Mouse (Mus musculus): ENCODE data around the gene Krtap14. TPM values are rescaled to one million over a fixed set of nuclear protein-coding genes. Genes with fewer than 3 reads are reported as not detected.

The Krtap14 gene
- total and polyA plus RNA-seq, 3 experiments: not detected

Other genes starting within 250 kb of the Krtap14 start
Only the 20 nearest of the 25 such genes appear.
- gene 2310079G19Rik, start 198.5 kb downstream of the Krtap14 start, total RNA-seq (2012; rRNA removed): not detected in 2 replicates
- not detected in 2 replicates for gene 2310079G19Rik, start 198.5 kb downstream of the Krtap14 start, total RNA-seq (2014; rRNA removed)
- not detected in 2 replicates for gene 2310079G19Rik, start 198.5 kb downstream of the Krtap14 start, polyA plus RNA-seq (2012; ENCODE audit: insufficient read length, low read depth)
- gene Krtap26-1, start 178.3 kb downstream of the Krtap14 start, total RNA-seq (2012; rRNA removed): not detected in 2 replicates
- gene Krtap26-1, start 178.3 kb downstream of the Krtap14 start, total RNA-seq (2014; rRNA removed): not detected in 2 replicates
- gene Krtap26-1, start 178.3 kb downstream of the Krtap14 start, polyA plus RNA-seq (2012; ENCODE audit: insufficient read length, low read depth): not detected in 2 replicates
- not detected in 2 replicates for gene Krtap27-1, start 154.5 kb downstream of the Krtap14 start, total RNA-seq (2012; rRNA removed)
- gene Krtap27-1, start 154.5 kb downstream of the Krtap14 start, total RNA-seq (2014; rRNA removed): not detected in 2 replicates
- not detected in 2 replicates for gene Krtap27-1, start 154.5 kb downstream of the Krtap14 start, polyA plus RNA-seq (2012; ENCODE audit: insufficient read length, low read depth)
- not detected in 2 replicates for gene 2310061N02Rik, start 118.2 kb downstream of the Krtap14 start, total RNA-seq (2012; rRNA removed)
- not detected in 2 replicates for gene 2310061N02Rik, start 118.2 kb downstream of the Krtap14 start, total RNA-seq (2014; rRNA removed)
- gene 2310061N02Rik, start 118.2 kb downstream of the Krtap14 start, polyA plus RNA-seq (2012; ENCODE audit: insufficient read length, low read depth): not detected in 2 replicates
- gene Krtap13-1, start 97.3 kb downstream of the Krtap14 start, total RNA-seq (2012; rRNA removed): not detected in 2 replicates
- gene Krtap13-1, start 97.3 kb downstream of the Krtap14 start, total RNA-seq (2014; rRNA removed): not detected in 2 replicates
- not detected in 2 replicates for gene Krtap13-1, start 97.3 kb downstream of the Krtap14 start, polyA plus RNA-seq (2012; ENCODE audit: insufficient read length, low read depth)
- gene Krtap13, start 74.5 kb downstream of the Krtap14 start, total RNA-seq (2012; rRNA removed): not detected in 2 replicates
- gene Krtap13, start 74.5 kb downstream of the Krtap14 start, total RNA-seq (2014; rRNA removed): not detected in 2 replicates
- not detected in 2 replicates for gene Krtap13, start 74.5 kb downstream of the Krtap14 start, polyA plus RNA-seq (2012; ENCODE audit: insufficient read length, low read depth)
- gene 2310034C09Rik, start 67.3 kb downstream of the Krtap14 start, total RNA-seq (2012; rRNA removed): not detected in 2 replicates
- gene 2310034C09Rik, start 67.3 kb downstream of the Krtap14 start, total RNA-seq (2014; rRNA removed): not detected in 2 replicates
- not detected in 2 replicates for gene 2310034C09Rik, start 67.3 kb downstream of the Krtap14 start, polyA plus RNA-seq (2012; ENCODE audit: insufficient read length, low read depth)
- not detected in 2 replicates for gene 2310057N15Rik, start 51.9 kb downstream of the Krtap14 start, total RNA-seq (2012; rRNA removed)
- not detected in 2 replicates for gene 2310057N15Rik, start 51.9 kb downstream of the Krtap14 start, total RNA-seq (2014; rRNA removed)
- gene 2310057N15Rik, start 51.9 kb downstream of the Krtap14 start, polyA plus RNA-seq (2012; ENCODE audit: insufficient read length, low read depth): not detected in 2 replicates
- gene Gm5965, start 48.2 kb downstream of the Krtap14 start, total RNA-seq (2012; rRNA removed): not detected in 2 replicates
- not detected in 2 replicates for gene Gm5965, start 48.2 kb downstream of the Krtap14 start, total RNA-seq (2014; rRNA removed)
- not detected in 2 replicates for gene Gm5965, start 48.2 kb downstream of the Krtap14 start, polyA plus RNA-seq (2012; ENCODE audit: insufficient read length, low read depth)
- not detected in 2 replicates for gene Gm20741, start 13.9 kb downstream of the Krtap14 start, total RNA-seq (2012; rRNA removed)
- not detected in 2 replicates for gene Gm20741, start 13.9 kb downstream of the Krtap14 start, total RNA-seq (2014; rRNA removed)
- gene Gm20741, start 13.9 kb downstream of the Krtap14 start, polyA plus RNA-seq (2012; ENCODE audit: insufficient read length, low read depth): not detected in 2 replicates
- gene Krtap15, start 5.9 kb downstream of the Krtap14 start, total RNA-seq (2012; rRNA removed): not detected in 2 replicates
- not detected in 2 replicates for gene Krtap15, start 5.9 kb downstream of the Krtap14 start, total RNA-seq (2014; rRNA removed)
- gene Krtap15, start 5.9 kb downstream of the Krtap14 start, polyA plus RNA-seq (2012; ENCODE audit: insufficient read length, low read depth): not detected in 2 replicates
- not detected in 2 replicates for gene Krtap19-1, start 43.3 kb upstream of the Krtap14 start, total RNA-seq (2012; rRNA removed)
- gene Krtap19-1, start 43.3 kb upstream of the Krtap14 start, total RNA-seq (2014; rRNA removed): not detected in 2 replicates
- gene Krtap19-1, start 43.3 kb upstream of the Krtap14 start, polyA plus RNA-seq (2012; ENCODE audit: insufficient read length, low read depth): not detected in 2 replicates
- gene Krtap19-2, start 48.1 kb upstream of the Krtap14 start, total RNA-seq (2012; rRNA removed): not detected in 2 replicates
- not detected in 2 replicates for gene Krtap19-2, start 48.1 kb upstream of the Krtap14 start, total RNA-seq (2014; rRNA removed)
- gene Krtap19-2, start 48.1 kb upstream of the Krtap14 start, polyA plus RNA-seq (2012; ENCODE audit: insufficient read length, low read depth): not detected in 2 replicates
- gene Krtap19-3, start 51.9 kb upstream of the Krtap14 start, total RNA-seq (2012; rRNA removed): not detected in 2 replicates
- gene Krtap19-3, start 51.9 kb upstream of the Krtap14 start, total RNA-seq (2014; rRNA removed): not detected in 2 replicates
- not detected in 2 replicates for gene Krtap19-3, start 51.9 kb upstream of the Krtap14 start, polyA plus RNA-seq (2012; ENCODE audit: insufficient read length, low read depth)
- not detected in 2 replicates for gene Krtap19-4, start 58.9 kb upstream of the Krtap14 start, total RNA-seq (2012; rRNA removed)
- gene Krtap19-4, start 58.9 kb upstream of the Krtap14 start, total RNA-seq (2014; rRNA removed): not detected in 2 replicates
- gene Krtap19-4, start 58.9 kb upstream of the Krtap14 start, polyA plus RNA-seq (2012; ENCODE audit: insufficient read length, low read depth): not detected in 2 replicates
- gene Krtap19-5, start 70.3 kb upstream of the Krtap14 start, total RNA-seq (2012; rRNA removed): not detected in 2 replicates
- gene Krtap19-5, start 70.3 kb upstream of the Krtap14 start, total RNA-seq (2014; rRNA removed): not detected in 2 replicates
- gene Krtap19-5, start 70.3 kb upstream of the Krtap14 start, polyA plus RNA-seq (2012; ENCODE audit: insufficient read length, low read depth): not detected in 2 replicates
- gene Krtap19-9b, start 106.1 kb upstream of the Krtap14 start, total RNA-seq (2012; rRNA removed): not detected in 2 replicates
- gene Krtap19-9b, start 106.1 kb upstream of the Krtap14 start, total RNA-seq (2014; rRNA removed): not detected in 2 replicates
- not detected in 2 replicates for gene Krtap19-9b, start 106.1 kb upstream of the Krtap14 start, polyA plus RNA-seq (2012; ENCODE audit: insufficient read length, low read depth)
- not detected in 2 replicates for gene Krtap16-3, start 136.7 kb upstream of the Krtap14 start, total RNA-seq (2012; rRNA removed)
- gene Krtap16-3, start 136.7 kb upstream of the Krtap14 start, total RNA-seq (2014; rRNA removed): not detected in 2 replicates
- not detected in 2 replicates for gene Krtap16-3, start 136.7 kb upstream of the Krtap14 start, polyA plus RNA-seq (2012; ENCODE audit: insufficient read length, low read depth)
- gene Krtap22-2, start 184.6 kb upstream of the Krtap14 start, total RNA-seq (2012; rRNA removed): not detected in 2 replicates
- not detected in 2 replicates for gene Krtap22-2, start 184.6 kb upstream of the Krtap14 start, total RNA-seq (2014; rRNA removed)
- gene Krtap22-2, start 184.6 kb upstream of the Krtap14 start, polyA plus RNA-seq (2012; ENCODE audit: insufficient read length, low read depth): not detected in 2 replicates
- gene Gm10229, start 189.1 kb upstream of the Krtap14 start, total RNA-seq (2012; rRNA removed): not detected in 2 replicates
- not detected in 2 replicates for gene Gm10229, start 189.1 kb upstream of the Krtap14 start, total RNA-seq (2014; rRNA removed)
- gene Gm10229, start 189.1 kb upstream of the Krtap14 start, polyA plus RNA-seq (2012; ENCODE audit: insufficient read length, low read depth): not detected in 2 replicates